Mouse (Mus musculus) testis, adult 2 months (tissue): ENCODE data around the gene Rab11fip5.

ENCODE experiments used
- CTCF ChIP-seq: fragments of 200-500 bp; IDR thresholded peaks from 2 replicates; pipeline ENCODE4 v1.5.1; 2012; ENCODE audit warnings: low read depth, mild to moderate bottlenecking, inconsistent platforms, low read length, moderate library complexity; ENCODE audit not compliant: control insufficient read depth, insufficient read depth, insufficient replicate concordance
- POLR2A ChIP-seq: fragments of 200-500 bp; IDR thresholded peaks from 2 replicates; pipeline ENCODE4 v1.6.1; 2012; ENCODE audit warnings: low read depth, mild to moderate bottlenecking, inconsistent platforms, low read length, moderate library complexity; ENCODE audit not compliant: control insufficient read depth

DNA sequence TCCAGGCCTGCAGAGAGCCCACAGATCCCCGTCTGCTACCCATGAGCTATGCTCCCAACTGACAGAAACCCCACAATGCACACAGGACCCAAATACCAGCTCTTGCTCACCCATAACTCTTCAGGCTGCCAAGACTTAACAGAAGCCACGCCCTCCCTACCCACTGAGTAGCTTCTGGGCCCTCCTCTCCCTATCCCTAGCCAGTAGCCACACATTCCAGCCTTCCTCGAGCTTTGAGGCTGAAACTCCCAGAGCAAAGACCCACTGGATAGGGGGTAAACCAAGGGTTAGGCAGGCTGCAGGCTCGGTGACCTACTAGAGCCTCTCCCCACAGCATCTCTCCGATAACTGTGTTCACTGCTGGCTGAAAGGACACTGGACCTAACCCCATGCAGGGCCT is 5.7 kb downstream of the Rab11fip5 start:
- no peak for TF ChIP-seq CTCF
- TF ChIP-seq POLR2A: no peak
